Mouse (Mus musculus): ENCODE data around the gene Lysmd1.

Gene Lysmd1

GRCm38 (mm10) chr3:95136336-95136735 is 2.4 kb downstream of the Lysmd1 start:
- DNase-seq (ENCODE audit: low read depth, low spot score), result no peak

- DNase-seq (ENCODE audit: low read depth, low spot score), result no peak
These were observed 5.8 kb downstream of the Lysmd1 start for GRCm38 (mm10) chr3:95139586-95140288.

GRCm38 (mm10) chr3:95140289-95140595 is 6.4 kb downstream of the Lysmd1 start:
- DNase-seq (ENCODE audit: low read depth, low spot score), result no peak

- DNase-seq (ENCODE audit: low read depth, low spot score), result no peak
These were observed 6.9 kb downstream of the Lysmd1 start for GRCm38 (mm10) chr3:95140795-95141194.

GRCm38 (mm10) chr3:95141474-95141873 is 7.6 kb downstream of the Lysmd1 start:
- DNase-seq (ENCODE audit: low read depth, low spot score), result peak; percentile 87

- DNase-seq (ENCODE audit: low read depth, low spot score), result peak; percentile 77
These were observed 8.2 kb downstream of the Lysmd1 start, which contains the start of gene Tnfaip8l2 for GRCm38 (mm10) chr3:95141952-95142616. Gene Tnfaip8l2 (minus strand): TSS chr3:95142360.

GRCm38 (mm10) chr3:95142617-95143011 is 8.7 kb downstream of the Lysmd1 start:
- DNase-seq (ENCODE audit: low read depth, low spot score), result peak; percentile 89

GRCm38 (mm10) chr3:95147924-95148323 is 14.0 kb downstream of the Lysmd1 start:
- no peak for DNase-seq (ENCODE audit: low read depth, low spot score)

GRCm38 (mm10) chr3:95153874-95154273 is 20.0 kb downstream of the Lysmd1 start:
- peak; percentile 76 for DNase-seq (ENCODE audit: low read depth, low spot score)

- DNase-seq (ENCODE audit: low read depth, low spot score), result no peak
These were observed 25.7 kb downstream of the Lysmd1 start for GRCm38 (mm10) chr3:95159511-95159986.

- DNase-seq (ENCODE audit: low read depth, low spot score), result peak; percentile 91
These were observed 26.4 kb downstream of the Lysmd1 start, which contains the start of gene Sema6c for GRCm38 (mm10) chr3:95159987-95160963. Gene Sema6c (plus strand): TSS chr3:95160457.

- DNase-seq (ENCODE audit: low read depth, low spot score), result no peak
These were observed 27.2 kb downstream of the Lysmd1 start for GRCm38 (mm10) chr3:95161041-95161551.

- no peak for DNase-seq (ENCODE audit: low read depth, low spot score)
These were observed 27.9 kb downstream of the Lysmd1 start for GRCm38 (mm10) chr3:95161618-95162344.

GRCm38 (mm10) chr3:95162345-95162628 is 28.4 kb downstream of the Lysmd1 start:
- no peak for DNase-seq (ENCODE audit: low read depth, low spot score)

GRCm38 (mm10) chr3:95163419-95164255 is 29.7 kb downstream of the Lysmd1 start:
- DNase-seq (ENCODE audit: low read depth, low spot score), result no peak

- no peak for DNase-seq (ENCODE audit: low read depth, low spot score)
These were observed 30.3 kb downstream of the Lysmd1 start for GRCm38 (mm10) chr3:95164256-95164550.

GRCm38 (mm10) chr3:95164840-95165239 is 31.0 kb downstream of the Lysmd1 start:
- no peak for DNase-seq (ENCODE audit: low read depth, low spot score)

- no peak for DNase-seq (ENCODE audit: low read depth, low spot score)
These were observed 36.1 kb downstream of the Lysmd1 start for GRCm38 (mm10) chr3:95169996-95170395.

- no peak for DNase-seq (ENCODE audit: low read depth, low spot score)
These were observed 37.2 kb downstream of the Lysmd1 start for GRCm38 (mm10) chr3:95171105-95171504.

GRCm38 (mm10) chr3:95172526-95173255 is 38.8 kb downstream of the Lysmd1 start:
- no peak for DNase-seq (ENCODE audit: low read depth, low spot score)

Data from CD4-positive helper T cell, adult 2 months (primary cell).